Mouse (Mus musculus) forebrain, embryonic 12.5 days (tissue): ENCODE results near the gene Smim24. TPM values are rescaled to one million over a fixed set of nuclear protein-coding genes. Genes with fewer than 3 reads are reported as not detected.

Experiments used
- ATAC-seq: fragments of 200-750 bp; cut with Nextera tagmentation; 2 replicates; pipeline ENCODE4 v1.8.0; 2017; ENCODE audit warnings: moderate TSS enrichment; ENCODE audit not compliant: low FRiP score
- H3K27ac ChIP-seq: fragments of 300-500 bp; sonication (generic); 2 replicates; pipeline ENCODE4 v1.5.1; 2016; ENCODE audit warnings: mild to moderate bottlenecking
- H3K27me3 ChIP-seq: fragments of 300-500 bp; sonication (generic); 2 replicates; pipeline ENCODE4 v1.6.1; 2016; ENCODE audit warnings: mild to moderate bottlenecking
- H3K36me3 ChIP-seq: fragments of 300-500 bp; sonication (generic); replicated peaks from 2 replicates; pipeline ENCODE4 v1.6.1; 2016; ENCODE audit warnings: mild to moderate bottlenecking
- H3K4me1 ChIP-seq: fragments of 300-500 bp; sonication (generic); 2 replicates; pipeline ENCODE4 v1.6.1; 2016
- H3K4me2 ChIP-seq: fragments of 300-500 bp; sonication (generic); 2 replicates; pipeline ENCODE4 v1.6.1; 2016; ENCODE audit warnings: mild to moderate bottlenecking, moderate library complexity
- H3K4me3 ChIP-seq: fragments of 300-500 bp; sonication (generic); replicated peaks from 2 replicates; pipeline ENCODE4 v1.5.1; 2016; ENCODE audit warnings: mild to moderate bottlenecking
- H3K9ac ChIP-seq: fragments of 300-500 bp; sonication (generic); 2 replicates; pipeline ENCODE4 v1.6.1; 2016; ENCODE audit warnings: mild to moderate bottlenecking
- H3K9me3 ChIP-seq: fragments of 300-500 bp; sonication (generic); 2 replicates; pipeline ENCODE4 v1.6.1; 2016
- WGBS: fragments of 180-500 bp; shearing (Covaris S2); methylation state at CpG from one replicate; pipeline ENCODE4 v1.1.7; 2016; 5-methylcytosine and 5-hydroxymethylcytosine counted together
- polyA plus RNA-seq: library from polyadenylated mRNA; unstranded; fragments of >200 nt; fragmentation: Nextera tagmentation; extraction: Ambion mirVana; gene quantifications from 2 replicates; pipeline ENCODE4 v1.2.1, GENCODE M21; 2016

The Smim24 gene
- polyA plus RNA-seq, 1 experiment from 2014 or later = 2.6 TPM

- no peaks in the 10 kb centered on the region for H3K9me3 ChIP-seq
- peaks cover 51% of the 10 kb centered on the region for H3K27me3 ChIP-seq
- H3K36me3 ChIP-seq = no peaks in the 10 kb centered on the region
- under 1% methylated on average over 63 of the region's 89 CpGs for WGBS
- H3K4me1 ChIP-seq = peaks cover 41% of the 10 kb centered on the region
- H3K9ac ChIP-seq = peak overlapping the region; percentile 89
- peak overlapping the region; percentile 76 for H3K4me3 ChIP-seq
- peak; percentile 12 for ATAC-seq
- peak overlapping the region; percentile 89 for H3K27ac ChIP-seq
- H3K4me2 ChIP-seq = peak overlapping the region; percentile 93
Observed at GRCm38 (mm10) chr10:81430141-81430830, 37.4 kb downstream of the Smim24 start.

- 2% methylated on average over 59 of the region's 70 CpGs for WGBS
- H3K4me3 ChIP-seq = peak overlapping the region; percentile 76
- H3K4me2 ChIP-seq = peak overlapping the region; percentile 93
- H3K36me3 ChIP-seq = no peaks in the 10 kb centered on the region
- peaks cover 34% of the 10 kb centered on the region for H3K4me1 ChIP-seq
- no peaks in the 10 kb centered on the region for H3K9me3 ChIP-seq
- peak; percentile 32 for ATAC-seq
- H3K27me3 ChIP-seq = peaks cover 46% of the 10 kb centered on the region
- H3K9ac ChIP-seq = peak overlapping the region; percentile 89
- H3K27ac ChIP-seq = peak overlapping the region; percentile 89
Observed at GRCm38 (mm10) chr10:81430831-81431525, 38.1 kb downstream of the Smim24 start.

GRCm38 (mm10) chr10:81431526-81432168 lies 38.8 kb downstream of the Smim24 start:
- no peak for ATAC-seq

GRCm38 (mm10) chr10:81432169-81432867 lies 39.5 kb downstream of the Smim24 start:
- Histone ChIP-seq H3K4me3 (no peak overlapping the region), H3K4me2 (peak overlapping the region; percentile 47), H3K9ac (no peak overlapping the region), H3K27me3 (peaks cover 41% of the 10 kb centered on the region), H3K9me3 (no peaks in the 10 kb centered on the region), H3K36me3 (no peaks in the 10 kb centered on the region), H3K27ac (no peak overlapping the region), H3K4me1 (peaks cover 23% of the 10 kb centered on the region)
- WGBS = 68% methylated on average over 21 of the region's 21 CpGs
- ATAC-seq = no peak; the same call in 1 of the 2 replicates

More at GRCm38 (mm10) chr10:81431526-81432168, 38.8 kb downstream of the Smim24 start:
- H3K4me2 ChIP-seq = peak overlapping the region; percentile 93
- H3K36me3 ChIP-seq = no peaks in the 10 kb centered on the region
- H3K9ac ChIP-seq = peak overlapping the region; percentile 89
- peak overlapping the region; percentile 76 for H3K4me3 ChIP-seq
- no peaks in the 10 kb centered on the region for H3K9me3 ChIP-seq
- 15% methylated on average over 15 of the region's 15 CpGs for WGBS
- H3K4me1 ChIP-seq = peaks cover 27% of the 10 kb centered on the region
- H3K27me3 ChIP-seq = peaks cover 43% of the 10 kb centered on the region
- H3K27ac ChIP-seq = peak overlapping the region; percentile 89; the same call in 1 of the 2 replicates

- 5% methylated on average over 17 of the region's 17 CpGs for WGBS
- Histone ChIP-seq H3K9me3 (no peaks in the 10 kb centered on the region), H3K36me3 (no peaks in the 10 kb centered on the region), H3K4me1 (peaks cover 23% of the 10 kb centered on the region), H3K4me2 (peak overlapping the region; percentile 47), H3K4me3 (peak overlapping the region; percentile 20), H3K27ac (no peak overlapping the region), H3K27me3 (peaks cover 36% of the 10 kb centered on the region), H3K9ac (no peak overlapping the region)
- peak; percentile 89 for ATAC-seq
Observed at GRCm38 (mm10) chr10:81432868-81433262, 40.0 kb downstream of the Smim24 start.

GRCm38 (mm10) chr10:81433541-81434289 lies 40.9 kb downstream of the Smim24 start:
- no peak for ATAC-seq
- H3K4me1 ChIP-seq = peaks cover 23% of the 10 kb centered on the region
- peak overlapping the region; percentile 47 for H3K4me2 ChIP-seq
- H3K4me3 ChIP-seq = no peak overlapping the region
- no peak overlapping the region for H3K9ac ChIP-seq
- H3K27ac ChIP-seq = no peak overlapping the region
- 80% methylated on average over 26 of the region's 26 CpGs for WGBS
- no peaks in the 10 kb centered on the region for H3K36me3 ChIP-seq
- H3K27me3 ChIP-seq = peaks cover 30% of the 10 kb centered on the region
- no peaks in the 10 kb centered on the region for H3K9me3 ChIP-seq

- Histone ChIP-seq H3K9ac (0 out of 2 replicates have a peak overlapping the region, but pooled peaks have one; percentile 7), H3K27me3 (peaks cover 25% of the 10 kb centered on the region)
- WGBS = 68% methylated on average over 15 of the region's 15 CpGs
Observed at GRCm38 (mm10) chr10:81434361-81435263, 41.8 kb downstream of the Smim24 start.

GRCm38 (mm10) chr10:81435436-81435835 lies 42.6 kb downstream of the Smim24 start:
- Histone ChIP-seq H3K4me1 (peaks cover 15% of the 10 kb centered on the region), H3K9me3 (no peaks in the 10 kb centered on the region), H3K4me2 (no peak overlapping the region), H3K9ac (0 out of 2 replicates have a peak overlapping the region, but pooled peaks have one; percentile 7), H3K36me3 (no peaks in the 10 kb centered on the region), H3K4me3 (no peak overlapping the region), H3K27me3 (peaks cover 25% of the 10 kb centered on the region), H3K27ac (no peak overlapping the region)
- WGBS = 85% methylated on average over 3 of the region's 3 CpGs
- ATAC-seq = no peak

More at GRCm38 (mm10) chr10:81434361-81435263, 41.8 kb downstream of the Smim24 start:
- ATAC-seq = no peak
- Histone ChIP-seq H3K9me3 (no peaks in the 10 kb centered on the region), H3K27ac (no peak overlapping the region), H3K4me1 (peaks cover 18% of the 10 kb centered on the region), H3K36me3 (no peaks in the 10 kb centered on the region), H3K4me2 (no peak overlapping the region; the same call in 1 of the 2 replicates), H3K4me3 (no peak overlapping the region)

- H3K4me1 ChIP-seq = no peaks in the 10 kb centered on the region
- no peak overlapping the region for H3K4me2 ChIP-seq
- no peaks in the 10 kb centered on the region for H3K36me3 ChIP-seq
- H3K4me3 ChIP-seq = no peak overlapping the region
- H3K27me3 ChIP-seq = peaks cover 18% of the 10 kb centered on the region
- no peak for ATAC-seq
- H3K27ac ChIP-seq = no peak overlapping the region
- no peaks in the 10 kb centered on the region for H3K9me3 ChIP-seq
- H3K9ac ChIP-seq = no peak overlapping the region
Observed at GRCm38 (mm10) chr10:81441019-81441418, 48.2 kb downstream of the Smim24 start.
